Mouse (Mus musculus) intestine, embryonic 14.5 days (tissue): Measurements from ENCODE around the gene B4gat1. TPM values are rescaled to one million over a fixed set of nuclear protein-coding genes. Genes with fewer than 3 reads are reported as not detected.

Source experiments
- ATAC-seq: fragments of 200-750 bp; cut with Nextera tagmentation; replicated peaks from 2 replicates; pipeline ENCODE4 v1.8.0; 2017; ENCODE audit warnings: low read depth, moderate number of reproducible peaks, moderate TSS enrichment, moderate library complexity; ENCODE audit not compliant: low FRiP score, low TSS enrichment
- DNase-seq: peaks from one replicate; pipeline ENCODE4 v3.0.0-alpha.2; 2018; ENCODE audit warnings: low spot score
- H3K27ac ChIP-seq: fragments of 300-500 bp; sonication (generic); 2 replicates; pipeline ENCODE4 v1.5.1; 2014; ENCODE audit warnings: low read depth, mild to moderate bottlenecking, control low read depth
- H3K27me3 ChIP-seq: fragments of 300-500 bp; sonication (generic); replicated peaks from 2 replicates; pipeline ENCODE4 v1.6.1; 2014; ENCODE audit warnings: low read length, control low read depth; ENCODE audit not compliant: control insufficient read depth, insufficient read depth
- H3K36me3 ChIP-seq: fragments of 300-500 bp; sonication (generic); 2 replicates; pipeline ENCODE4 v1.6.1; 2014; ENCODE audit warnings: low read length, control low read depth; ENCODE audit not compliant: control insufficient read depth, insufficient read depth
- H3K4me1 ChIP-seq: fragments of 300-500 bp; sonication (generic); replicated peaks from 2 replicates; pipeline ENCODE4 v1.6.1; 2014; ENCODE audit warnings: low read length, control low read depth, mixed read lengths; ENCODE audit not compliant: control insufficient read depth, insufficient read depth
- H3K4me2 ChIP-seq: fragments of 300-500 bp; sonication (generic); 2 replicates; pipeline ENCODE4 v1.6.1; 2014; ENCODE audit warnings: low read length
- H3K4me3 ChIP-seq: fragments of 300-500 bp; sonication (generic); 2 replicates; pipeline ENCODE4 v1.5.1; 2014; ENCODE audit warnings: low read depth, low read length, control low read depth, mixed read lengths
- H3K9ac ChIP-seq: fragments of 300-500 bp; sonication (generic); 2 replicates; pipeline ENCODE4 v1.6.1; 2014; ENCODE audit warnings: mild to moderate bottlenecking, low read length
- H3K9me3 ChIP-seq: fragments of 300-500 bp; sonication (generic); 2 replicates; pipeline ENCODE4 v1.6.1; 2016; ENCODE audit warnings: low read length, control low read depth; ENCODE audit not compliant: control insufficient read depth
- WGBS: fragments of 180-500 bp; shearing (Covaris S2); extraction: QIAGEN DNeasy Blood & Tissue Kit; methylation state at CpG from one replicate; pipeline ENCODE4 v1.1.7; 2014; 5-methylcytosine and 5-hydroxymethylcytosine counted together
- polyA plus RNA-seq: library from polyadenylated mRNA; unstranded; fragments of >200 nt; fragmentation: Nextera tagmentation; extraction: Ambion mirVana; gene quantifications from 2 replicates; pipeline ENCODE4 v1.2.1, GENCODE M21; 2014

The B4gat1 gene
- polyA plus RNA-seq, 1 experiment from 2014 or later: 39.1 TPM

- no peak for DNase-seq
- H3K9ac ChIP-seq: no peak overlapping the region
Measured at GRCm38 (mm10) chr19:5058801-5059771, 20.5 kb downstream of the B4gat1 start.

GRCm38 (mm10) chr19:5060365-5061330 is 22.0 kb downstream of the B4gat1 start:
- no peak overlapping the region for H3K4me2 ChIP-seq
- peaks cover 52% of the 10 kb centered on the region for H3K4me1 ChIP-seq
- H3K9me3 ChIP-seq: no peaks in the 10 kb centered on the region
- H3K4me3 ChIP-seq: no peak overlapping the region
- no peak for ATAC-seq
- 27% methylated on average over 5 of the region's 5 CpGs for WGBS
- no peak for DNase-seq
- peak overlapping the region; percentile 64; the same call in 1 of the 2 replicates for H3K27ac ChIP-seq
- no peaks in the 10 kb centered on the region for H3K27me3 ChIP-seq
- H3K36me3 ChIP-seq: no peaks in the 10 kb centered on the region
- H3K9ac ChIP-seq: no peak overlapping the region; the same call in 1 of the 2 replicates

More at GRCm38 (mm10) chr19:5058801-5059771, 20.5 kb downstream of the B4gat1 start:
- no peaks in the 10 kb centered on the region for H3K9me3 ChIP-seq
- no peak overlapping the region for H3K4me3 ChIP-seq
- no peaks in the 10 kb centered on the region for H3K27me3 ChIP-seq
- H3K4me1 ChIP-seq: peaks cover 42% of the 10 kb centered on the region
- H3K36me3 ChIP-seq: no peaks in the 10 kb centered on the region
- WGBS: 11% methylated on average over 10 of the region's 10 CpGs
- ATAC-seq: peak; percentile 17; the same call in 1 of the 2 replicates
- peak overlapping the region; percentile 69 for H3K27ac ChIP-seq
- H3K4me2 ChIP-seq: peak overlapping the region; percentile 7

- H3K4me2 ChIP-seq: no peak overlapping the region
- WGBS: 74% methylated on average over 5 of the region's 5 CpGs
- no peak for ATAC-seq
Measured at GRCm38 (mm10) chr19:5062041-5062440, 23.4 kb downstream of the B4gat1 start.

GRCm38 (mm10) chr19:5062446-5062845 is 23.8 kb downstream of the B4gat1 start:
- ATAC-seq: no peak
- no peak overlapping the region for H3K4me2 ChIP-seq
- no peak overlapping the region for H3K9ac ChIP-seq
- no peak for DNase-seq
- no peaks in the 10 kb centered on the region for H3K36me3 ChIP-seq
- H3K9me3 ChIP-seq: no peaks in the 10 kb centered on the region
- H3K27me3 ChIP-seq: no peaks in the 10 kb centered on the region
- no peak overlapping the region for H3K27ac ChIP-seq
- H3K4me1 ChIP-seq: peaks cover 57% of the 10 kb centered on the region
- no peak overlapping the region for H3K4me3 ChIP-seq
- WGBS: 49% methylated on average over 6 of the region's 6 CpGs

More at GRCm38 (mm10) chr19:5062041-5062440, 23.4 kb downstream of the B4gat1 start:
- H3K27ac ChIP-seq: no peak overlapping the region
- no peaks in the 10 kb centered on the region for H3K27me3 ChIP-seq
- no peak overlapping the region for H3K4me3 ChIP-seq
- H3K36me3 ChIP-seq: no peaks in the 10 kb centered on the region
- H3K4me1 ChIP-seq: peaks cover 53% of the 10 kb centered on the region
- DNase-seq: no peak
- H3K9ac ChIP-seq: no peak overlapping the region
- no peaks in the 10 kb centered on the region for H3K9me3 ChIP-seq

- Histone ChIP-seq H3K4me2 (no peak overlapping the region), H3K4me1 (peaks cover 52% of the 10 kb centered on the region), H3K36me3 (no peaks in the 10 kb centered on the region), H3K9ac (no peak overlapping the region), H3K4me3 (no peak overlapping the region), H3K27ac (peak overlapping the region; percentile 43; the same call in 1 of the 2 replicates), H3K27me3 (no peaks in the 10 kb centered on the region; the same call in 1 of the 2 replicates), H3K9me3 (no peaks in the 10 kb centered on the region)
- 32% methylated on average over 7 of the region's 7 CpGs for WGBS
- no peak for ATAC-seq
- DNase-seq: peak; percentile 62
Measured at GRCm38 (mm10) chr19:5065104-5065503, 26.5 kb downstream of the B4gat1 start.

- Histone ChIP-seq H3K27ac (peak overlapping the region; percentile 92), H3K4me2 (peak overlapping the region; percentile 77), H3K4me1 (peaks cover 44% of the 10 kb centered on the region), H3K4me3 (peak overlapping the region; percentile 52), H3K36me3 (no peaks in the 10 kb centered on the region), H3K27me3 (no peaks in the 10 kb centered on the region; the same call in 1 of the 2 replicates), H3K9ac (0 out of 2 replicates have a peak overlapping the region, but pooled peaks have one; percentile 22), H3K9me3 (no peaks in the 10 kb centered on the region)
- WGBS: 6% methylated on average over 15 of the region's 15 CpGs
- 0 out of 2 replicates have a peak, but pooled peaks have one; percentile 0 for ATAC-seq
- peak; percentile 79 for DNase-seq
Measured at GRCm38 (mm10) chr19:5067040-5067799, 28.6 kb downstream of the B4gat1 start.

- DNase-seq (peak; percentile 83), ATAC-seq (peak; percentile 29)
- peak within 1 kb of the TSS; percentile 58 for H3K9ac ChIP-seq
- H3K36me3 ChIP-seq: no peaks in the 10 kb centered on the region
- H3K9me3 ChIP-seq: no peaks in the 10 kb centered on the region
- peak within 1 kb of the TSS; percentile 52 for H3K4me3 ChIP-seq
- H3K4me2 ChIP-seq: peak within 1 kb of the TSS; percentile 77
- H3K27ac ChIP-seq: peak within 1 kb of the TSS; percentile 92
- 1% methylated on average over 35 of the region's 56 CpGs for WGBS
- peaks cover 44% of the 10 kb centered on the region for H3K4me1 ChIP-seq
- H3K27me3 ChIP-seq: no peaks in the 10 kb centered on the region; the same call in 1 of the 2 replicates
Measured at GRCm38 (mm10) chr19:5067867-5068569, 29.4 kb downstream of the B4gat1 start, which contains the start of gene Cd248. Gene Cd248 (plus strand): TSS chr19:5068078.
